Mouse (Mus musculus) hindbrain, embryonic 10.5 days (tissue): Measurements from ENCODE around the gene Eps8l1. TPM values are rescaled to one million over a fixed set of nuclear protein-coding genes. Genes with fewer than 3 reads are reported as not detected.

Source experiments
- DNase-seq: peaks from one replicate; pipeline ENCODE4 v3.0.0-alpha.2; 2017; ENCODE audit warnings: low spot score
- H3K27ac ChIP-seq: fragments of 300-500 bp; sonication (generic); 2 replicates; pipeline ENCODE4 v1.5.1; 2016; ENCODE audit warnings: mild to moderate bottlenecking, moderate library complexity
- H3K27me3 ChIP-seq: fragments of 300-500 bp; sonication (generic); 2 replicates; pipeline ENCODE4 v1.6.1; 2016; ENCODE audit warnings: mild to moderate bottlenecking; ENCODE audit not compliant: poor library complexity, insufficient read depth, severe bottlenecking
- H3K36me3 ChIP-seq: fragments of 300-500 bp; sonication (generic); 2 replicates; pipeline ENCODE4 v1.6.1; 2016; ENCODE audit warnings: mild to moderate bottlenecking, moderate library complexity
- H3K4me1 ChIP-seq: fragments of 300-500 bp; sonication (generic); replicated peaks from 2 replicates; pipeline ENCODE4 v1.6.1; 2016; ENCODE audit warnings: mild to moderate bottlenecking
- H3K4me3 ChIP-seq: fragments of 300-500 bp; sonication (generic); 2 replicates; pipeline ENCODE4 v1.5.1; 2016; ENCODE audit warnings: mild to moderate bottlenecking, moderate library complexity
- H3K9me3 ChIP-seq: fragments of 300-500 bp; sonication (generic); 2 replicates; pipeline ENCODE4 v1.6.1; 2016; ENCODE audit warnings: mild to moderate bottlenecking, moderate library complexity
- WGBS: fragments of 180-500 bp; shearing (Covaris S2); methylation state at CpG from one replicate; pipeline ENCODE4 v1.1.7; 2016; 5-methylcytosine and 5-hydroxymethylcytosine counted together
- polyA plus RNA-seq: library from polyadenylated mRNA; unstranded; fragments of >200 nt; fragmentation: Nextera tagmentation; extraction: Ambion mirVana; gene quantifications from 2 replicates; pipeline ENCODE4 v1.2.1, GENCODE M21; 2016

The Eps8l1 gene
- polyA plus RNA-seq, 1 experiment from 2014 or later: 5.4 TPM

DNA sequence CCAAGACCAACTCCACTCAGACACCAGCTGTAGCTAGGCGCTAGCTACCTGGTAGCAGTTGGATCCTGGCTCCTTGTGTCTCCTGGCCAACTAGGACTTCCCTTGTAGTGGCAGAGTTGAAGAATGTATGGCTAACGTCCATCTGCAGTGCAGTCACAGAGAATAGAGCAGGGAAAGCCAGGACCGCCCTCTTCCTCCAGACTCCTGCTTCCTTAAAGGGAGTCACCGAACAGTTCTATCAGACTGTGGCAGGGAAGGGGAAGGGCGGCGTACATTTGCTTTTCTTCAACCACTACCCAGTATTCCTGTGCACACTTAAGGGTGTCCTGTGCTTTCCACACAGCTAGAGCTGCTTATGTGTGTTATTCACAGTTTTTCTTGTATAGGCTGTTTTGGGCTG is 30.8 kb downstream of the Eps8l1 start:
- H3K36me3 ChIP-seq: peaks cover 99% of the 10 kb centered on the region
- no peak overlapping the region for H3K27ac ChIP-seq
- H3K4me3 ChIP-seq: no peak overlapping the region
- H3K4me1 ChIP-seq: no peaks in the 10 kb centered on the region
- no peak for DNase-seq
- no peaks in the 10 kb centered on the region for H3K27me3 ChIP-seq
- H3K9me3 ChIP-seq: no peaks in the 10 kb centered on the region
- 90% methylated on average over 6 of the region's 6 CpGs for WGBS

DNA sequence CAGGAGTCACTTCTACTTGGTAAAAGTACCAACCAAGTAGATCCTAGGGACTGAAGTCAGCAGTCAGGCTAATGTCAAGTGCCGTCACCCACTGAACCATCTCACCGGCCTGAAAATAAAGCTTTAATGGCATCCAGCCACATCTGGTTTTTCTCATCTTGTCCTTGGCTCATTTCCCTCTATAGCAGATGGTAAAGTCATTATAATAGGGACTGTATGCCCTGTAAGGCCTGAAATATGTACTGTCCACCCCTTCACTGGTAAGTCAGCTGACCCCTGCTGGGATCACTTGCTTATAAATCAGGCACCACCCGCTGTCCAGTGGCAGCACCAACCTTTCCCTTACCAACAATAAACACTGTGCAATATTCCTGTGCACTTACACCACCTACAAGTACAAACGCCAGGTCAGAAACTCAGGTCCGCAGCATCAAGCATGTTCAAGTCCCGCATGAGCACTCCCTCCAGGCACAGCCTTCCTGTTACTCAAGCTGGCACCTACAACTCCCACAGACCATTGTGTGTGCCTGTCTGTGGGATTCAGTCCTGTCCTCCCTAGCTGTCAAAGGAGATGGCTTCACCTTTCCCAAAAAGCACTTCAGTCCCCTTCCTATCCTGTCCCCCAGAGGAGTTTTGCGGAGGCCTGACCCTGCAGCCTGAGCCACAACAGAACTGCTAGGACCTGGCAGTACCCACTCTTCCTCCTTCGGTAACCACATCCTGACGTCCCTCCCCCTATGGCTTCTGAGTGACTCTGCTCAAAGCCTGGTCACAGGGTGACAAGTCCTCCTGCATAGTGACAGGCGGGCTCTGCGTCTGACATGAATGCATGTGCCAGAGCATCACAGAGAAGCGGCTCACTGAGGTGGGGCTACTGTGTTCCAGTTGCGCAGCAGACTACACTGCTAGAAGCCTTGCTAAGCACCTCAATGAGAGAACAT is 32.1 kb downstream of the Eps8l1 start:
- peaks cover 6% of the 10 kb centered on the region for H3K4me1 ChIP-seq
- peaks cover 99% of the 10 kb centered on the region for H3K36me3 ChIP-seq
- 94% methylated on average over 13 of the region's 13 CpGs for WGBS
- no peaks in the 10 kb centered on the region for H3K27me3 ChIP-seq
- no peak overlapping the region for H3K27ac ChIP-seq
- H3K9me3 ChIP-seq: no peaks in the 10 kb centered on the region
- DNase-seq: no peak
- H3K4me3 ChIP-seq: no peak overlapping the region

DNA sequence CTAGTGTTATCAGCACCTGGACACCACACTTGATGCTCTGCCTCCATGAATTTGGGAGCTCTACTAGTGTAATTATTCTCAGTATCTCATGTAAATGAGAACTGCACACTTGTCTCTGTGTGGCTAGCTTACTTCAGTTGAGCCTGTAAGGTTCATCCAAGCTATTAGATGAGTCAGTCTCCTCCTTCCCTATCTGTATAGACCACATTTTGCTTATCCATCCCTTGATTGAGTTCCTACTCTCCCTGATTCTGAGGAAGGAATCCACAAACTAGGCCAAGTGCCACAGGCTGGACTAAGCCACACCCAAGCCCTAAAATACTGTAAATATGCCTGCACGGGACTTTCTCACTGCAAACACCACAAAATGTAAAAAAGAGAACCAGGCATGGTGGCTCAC is 33.5 kb downstream of the Eps8l1 start:
- Histone ChIP-seq H3K4me3 (no peak overlapping the region), H3K4me1 (peaks cover 21% of the 10 kb centered on the region), H3K9me3 (no peaks in the 10 kb centered on the region), H3K36me3 (peaks cover 90% of the 10 kb centered on the region), H3K27ac (no peak overlapping the region), H3K27me3 (no peaks in the 10 kb centered on the region)
- WGBS: 85% methylated on average over 1 of the region's 1 CpGs
- DNase-seq: no peak

- DNase-seq: no peak
- H3K4me3 ChIP-seq: no peak overlapping the region
- no peaks in the 10 kb centered on the region for H3K27me3 ChIP-seq
- no peak overlapping the region for H3K27ac ChIP-seq
- H3K9me3 ChIP-seq: no peaks in the 10 kb centered on the region
- WGBS: 96% methylated on average over 3 of the region's 3 CpGs
- peaks cover 40% of the 10 kb centered on the region for H3K4me1 ChIP-seq
- peaks cover 70% of the 10 kb centered on the region for H3K36me3 ChIP-seq
These were observed 36.0 kb downstream of the Eps8l1 start for GRCm38 (mm10) chr7:4496468-4496867.

GRCm38 (mm10) chr7:4497271-4497903 is 36.9 kb downstream of the Eps8l1 start:
- H3K27me3 ChIP-seq: no peaks in the 10 kb centered on the region
- H3K4me3 ChIP-seq: no peak overlapping the region
- no peak for DNase-seq
- 93% methylated on average over 9 of the region's 9 CpGs for WGBS
- H3K27ac ChIP-seq: no peak overlapping the region
- no peaks in the 10 kb centered on the region for H3K9me3 ChIP-seq
- peaks cover 41% of the 10 kb centered on the region for H3K4me1 ChIP-seq
- H3K36me3 ChIP-seq: peaks cover 61% of the 10 kb centered on the region

DNA sequence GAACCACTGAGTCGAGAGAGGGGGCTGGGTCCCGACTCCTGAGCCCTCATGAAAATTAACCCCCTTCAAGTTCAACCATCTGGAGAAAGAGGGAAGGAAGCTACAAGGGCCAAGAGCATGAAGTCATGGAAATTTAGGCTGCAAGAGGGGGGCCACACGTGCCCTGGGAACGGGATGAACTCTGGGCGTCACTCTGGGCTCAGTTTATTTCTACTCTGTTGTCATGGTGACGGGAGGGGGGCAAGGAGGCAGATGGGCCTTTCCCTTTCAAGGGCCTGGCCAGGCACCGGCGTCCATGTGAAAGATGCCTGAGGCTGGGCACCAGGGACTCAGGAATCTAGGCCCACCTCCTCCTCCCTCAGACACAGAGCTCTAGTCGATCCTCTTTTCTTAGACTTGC is 37.8 kb downstream of the Eps8l1 start:
- H3K36me3 ChIP-seq: peaks cover 52% of the 10 kb centered on the region
- peaks cover 45% of the 10 kb centered on the region for H3K4me1 ChIP-seq
- WGBS: 31% methylated on average over 9 of the region's 9 CpGs
- H3K4me3 ChIP-seq: peak overlapping the region; percentile 21
- DNase-seq: peak; percentile 67
- H3K27ac ChIP-seq: peak overlapping the region; percentile 40; the same call in 1 of the 2 replicates
- no peaks in the 10 kb centered on the region for H3K9me3 ChIP-seq
- H3K27me3 ChIP-seq: no peaks in the 10 kb centered on the region

- H3K27ac ChIP-seq: no peak overlapping the region
- WGBS: 95% methylated on average over 4 of the region's 4 CpGs
- H3K27me3 ChIP-seq: no peaks in the 10 kb centered on the region
- DNase-seq: no peak
- no peaks in the 10 kb centered on the region for H3K9me3 ChIP-seq
- H3K4me3 ChIP-seq: peak overlapping the region; percentile 21; the same call in 1 of the 2 replicates
- H3K4me1 ChIP-seq: peaks cover 45% of the 10 kb centered on the region
- peaks cover 45% of the 10 kb centered on the region for H3K36me3 ChIP-seq
These were observed 38.6 kb downstream of the Eps8l1 start for GRCm38 (mm10) chr7:4499034-4499433.

- peak overlapping the region; percentile 95 for H3K4me3 ChIP-seq
- H3K4me1 ChIP-seq: peaks cover 54% of the 10 kb centered on the region
- DNase-seq: no peak
- H3K27ac ChIP-seq: peak overlapping the region; percentile 96
- 1% methylated on average over 52 of the region's 52 CpGs for WGBS
- H3K9me3 ChIP-seq: no peaks in the 10 kb centered on the region
- peaks cover 25% of the 10 kb centered on the region for H3K36me3 ChIP-seq
- no peaks in the 10 kb centered on the region for H3K27me3 ChIP-seq
These were observed 40.5 kb downstream of the Eps8l1 start for GRCm38 (mm10) chr7:4500892-4501471.

GRCm38 (mm10) chr7:4501558-4502397 is 41.3 kb downstream of the Eps8l1 start, which contains the start of gene Ppp1r12c:
Ppp1r12c (minus strand) TSS chr7:4501680.
- H3K4me1 ChIP-seq: peaks cover 54% of the 10 kb centered on the region

DNA sequence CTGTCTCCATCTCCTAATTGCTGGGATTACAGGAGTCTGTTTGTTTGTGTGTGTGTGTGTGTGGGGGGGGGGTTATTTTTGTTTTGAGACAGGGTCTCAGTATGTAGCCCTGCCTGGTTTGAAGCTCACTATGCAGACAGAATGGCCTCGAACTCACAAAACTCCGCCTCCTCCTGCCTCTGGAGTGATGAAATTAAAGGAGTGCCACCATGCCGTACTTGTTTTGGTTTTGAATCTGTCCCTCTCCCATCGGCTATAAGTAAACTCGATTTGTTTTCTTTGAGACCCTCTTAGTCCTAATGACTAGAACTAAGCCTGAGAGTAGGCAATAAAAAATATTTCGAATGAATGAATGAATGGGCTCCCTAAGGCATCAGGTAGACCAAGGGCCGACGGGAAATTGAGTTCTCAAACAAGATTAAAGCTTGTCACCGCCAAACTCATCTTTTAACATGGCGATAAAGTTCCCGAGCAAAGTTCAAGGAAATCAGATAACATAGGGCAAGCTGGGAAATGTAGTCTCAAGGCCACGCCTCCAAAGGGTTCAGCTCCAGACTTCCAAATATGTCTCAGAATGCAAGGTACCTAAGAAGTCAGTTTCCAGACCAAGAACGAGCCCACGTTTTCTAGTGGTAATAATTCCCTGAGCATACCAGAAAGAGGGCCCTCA is 42.1 kb downstream of the Eps8l1 start:
- peak overlapping the region; percentile 95 for H3K4me3 ChIP-seq
- H3K27ac ChIP-seq: peak overlapping the region; percentile 96
- H3K36me3 ChIP-seq: peaks cover 9% of the 10 kb centered on the region; the same call in 1 of the 2 replicates
- 14% methylated on average over 14 of the region's 14 CpGs for WGBS
- peaks cover 48% of the 10 kb centered on the region for H3K4me1 ChIP-seq
- no peaks in the 10 kb centered on the region for H3K9me3 ChIP-seq
- peak; percentile 20 for DNase-seq
- H3K27me3 ChIP-seq: no peaks in the 10 kb centered on the region

More at GRCm38 (mm10) chr7:4501558-4502397, 41.3 kb downstream of the Eps8l1 start, which contains the start of gene Ppp1r12c:
- Histone ChIP-seq H3K9me3 (no peaks in the 10 kb centered on the region), H3K36me3 (peaks cover 17% of the 10 kb centered on the region), H3K27ac (peak within 1 kb of the TSS; percentile 96), H3K4me3 (peak within 1 kb of the TSS; percentile 95), H3K27me3 (no peaks in the 10 kb centered on the region)
- 1% methylated on average over 62 of the region's 62 CpGs for WGBS
- peak; percentile 93 for DNase-seq

- Histone ChIP-seq H3K27me3 (no peaks in the 10 kb centered on the region), H3K27ac (no peak overlapping the region), H3K4me3 (no peak overlapping the region), H3K9me3 (peaks cover 4% of the 10 kb centered on the region; the same call in 1 of the 2 replicates), H3K36me3 (0 out of 2 replicates have a peak, but pooled peaks cover 5% of the 10 kb centered on the region), H3K4me1 (peaks cover 42% of the 10 kb centered on the region)
- DNase-seq: no peak
- WGBS: 82% methylated on average over 4 of the region's 4 CpGs
These were observed 42.6 kb downstream of the Eps8l1 start for GRCm38 (mm10) chr7:4503100-4503499.
